Mouse (Mus musculus) heart, adult 2 months (tissue): ENCODE data around the gene Dbp.

ENCODE experiments used
- CTCF ChIP-seq: fragments of 200-600 bp; IDR thresholded peaks from 2 replicates; pipeline ENCODE4 v1.8.1; 2022; ENCODE audit warnings: antibody characterized with exemption, mild to moderate bottlenecking, moderate library complexity
- EP300 ChIP-seq: fragments of 200-500 bp; IDR thresholded peaks from 2 replicates; pipeline ENCODE4 v1.6.1; 2011; ENCODE audit warnings: low read depth, low read length, control low read depth; ENCODE audit not compliant: insufficient read depth
- POLR2A ChIP-seq: fragments of 200-500 bp; IDR thresholded peaks from 2 replicates; pipeline ENCODE4 v1.6.1; 2011; ENCODE audit warnings: mild to moderate bottlenecking, low read depth, low read length, control low read depth; ENCODE audit not compliant: insufficient read depth

DNA sequence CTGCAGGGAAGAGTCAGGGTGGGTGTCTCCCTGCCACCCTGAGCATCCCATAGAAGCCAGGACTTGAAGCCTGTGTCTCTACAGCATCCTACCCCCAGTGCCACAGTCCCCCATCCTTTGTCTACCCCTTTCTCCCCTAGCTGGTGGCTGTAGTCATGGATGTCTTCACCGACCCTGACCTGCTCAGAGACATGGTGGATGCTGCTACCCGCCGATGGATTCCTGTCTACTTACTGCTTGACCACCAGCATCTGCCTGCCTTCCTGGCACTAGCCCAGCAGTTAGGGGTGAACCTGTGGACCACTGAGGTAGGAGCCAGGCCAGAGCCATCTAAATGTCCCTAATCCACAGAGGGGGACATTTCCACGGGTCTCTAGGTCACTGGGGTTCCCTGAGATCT, 18.4 kb downstream of the Dbp start:
- no peak for TF ChIP-seq EP300
- TF ChIP-seq CTCF = no peak
- TF ChIP-seq POLR2A = no peak
